Mouse (Mus musculus) embryonic fibroblast, embryonic 13.5 days (primary cell): ENCODE data around the gene Ptprd.

Source experiments
- CTCF ChIP-seq: IDR thresholded peaks from 2 replicates; pipeline ENCODE4 v1.5.1; 2011; ENCODE audit warnings: mild to moderate bottlenecking, control low read depth, low read length, moderate library complexity, borderline replicate concordance; ENCODE audit not compliant: insufficient read depth
- POLR2A ChIP-seq: IDR thresholded peaks from 2 replicates; pipeline ENCODE4 v1.6.1; 2011; ENCODE audit warnings: low read depth, mild to moderate bottlenecking, control low read depth, low read length, moderate library complexity

GRCm38 (mm10) chr4:76385818-76386217 is 1825.9 kb downstream of the Ptprd start:
- no peak for TF ChIP-seq POLR2A
- no peak for TF ChIP-seq CTCF
